Mouse (Mus musculus) liver, adult 2 months (tissue): Measurements from ENCODE around the gene Tent4b.

Source experiments
- CTCF ChIP-seq: fragments of 200-500 bp; IDR thresholded peaks from 2 replicates; pipeline ENCODE4 v1.5.1; 2011; ENCODE audit warnings: low read depth, low read length, control low read depth
- POLR2A ChIP-seq: fragments of 200-500 bp; IDR thresholded peaks from 2 replicates; pipeline ENCODE4 v1.6.1; 2011; ENCODE audit warnings: low read length, control low read depth; ENCODE audit not compliant: insufficient read depth; ENCODE audit errors: extremely low read depth

DNA sequence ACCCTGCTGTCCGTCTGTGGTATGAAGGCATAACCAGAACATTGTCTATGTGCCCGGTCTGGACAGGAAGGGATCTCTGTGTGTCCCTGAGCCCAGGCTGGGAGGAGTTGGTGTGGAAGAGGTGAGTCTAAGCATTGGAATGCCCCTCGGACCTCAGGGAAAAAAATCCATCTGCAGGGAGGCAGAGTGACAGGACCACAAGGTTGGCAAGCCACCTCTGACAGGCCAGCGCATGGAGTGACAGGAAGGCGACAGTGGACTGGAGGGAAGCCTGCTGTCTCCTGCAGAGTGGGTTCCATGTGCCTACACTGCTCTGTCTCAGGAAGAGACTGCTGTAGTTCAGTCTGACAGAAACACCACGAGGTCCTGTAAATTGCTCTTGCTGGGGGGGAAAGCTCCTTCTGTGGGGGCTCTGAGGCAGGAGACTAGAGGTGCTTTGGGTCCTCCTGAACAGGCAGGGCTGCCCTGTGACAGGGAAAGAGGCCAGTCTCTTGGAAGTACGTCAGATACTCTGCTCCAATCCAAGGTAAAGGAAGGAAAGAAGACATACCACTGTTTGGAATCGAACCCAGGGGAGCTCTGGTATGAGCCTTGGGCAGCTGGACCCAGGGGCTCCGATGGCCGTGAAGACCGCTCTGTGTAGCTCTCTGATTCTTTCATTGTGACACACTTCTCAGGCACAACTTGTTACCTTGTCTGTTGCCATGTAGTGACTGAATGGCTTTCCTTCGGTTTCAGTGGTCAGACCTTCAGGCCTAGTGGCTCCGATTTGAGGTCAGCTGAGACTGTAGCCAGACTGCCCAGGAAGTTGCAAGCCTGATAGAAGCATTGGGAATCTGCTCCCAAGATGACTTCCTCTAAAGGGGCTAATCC, 84.5 kb downstream of the Tent4b start:
- TF ChIP-seq POLR2A, result no peak
- TF ChIP-seq CTCF, result no peak
